Mouse (Mus musculus): ENCODE data around the gene Cdadc1.
"Not testable (repeated sequence)": the region's sequence is repeated elsewhere in the genome, so short reads cannot be mapped to it uniquely, and the experiment has no call there.

- TF ChIP-seq CTCF, POLR2A (IDR thresholded peaks at IDR 0.05; ENCODE audit: extremely low read depth, insufficient read depth, low read length): not testable (repeated sequence)
Measured at GRCm38 (mm10) chr14:59614149-59614548, 16.4 kb upstream of the Cdadc1 start.
